8 mouse cellular contexts compared by ENCODE assay signal in genomic region chr3:145988684-145989575, GRCm38 (mm10). TPM values are rescaled to one million over a fixed set of nuclear protein-coding genes. Genes with fewer than 3 reads are reported as not detected.
DNase-seq lines count a peak whose midpoint lies in the region; ATAC-seq and TF ChIP-seq lines count a peak whose summit lies in the region.

No protein-coding gene starts in this region.

- WGBS in lung, postnatal 0 days = under 1% methylated on average over 45 of the region's 45 CpGs
- WGBS in hindbrain, embryonic 13.5 days = under 1% methylated on average over 45 of the region's 45 CpGs
- WGBS in midbrain, embryonic 13.5 days = under 1% methylated on average over 45 of the region's 45 CpGs

- no peak for ATAC-seq in lung, postnatal 0 days
- peak; percentile 0; the same call in 1 of the 2 replicates for ATAC-seq in common myeloid progenitor, adult 5-6 weeks (replicated peaks; ENCODE audit: low read depth, poor library complexity, severe bottlenecking)
- ATAC-seq in hindbrain, embryonic 13.5 days (ENCODE audit: low FRiP score) = peak; percentile 57
- peak; percentile 68; the same call in 1 of the 2 replicates for ATAC-seq in midbrain, embryonic 13.5 days

- no peak for TF ChIP-seq CTCF in lung, postnatal 0 days (IDR thresholded peaks at IDR 0.05)

- H3K27ac ChIP-seq in lung, postnatal 0 days (ENCODE audit: low read length) = peak overlapping the region; percentile 98
- no peak overlapping the region for H3K27ac ChIP-seq in hindbrain, embryonic 13.5 days
- H3K27ac ChIP-seq in midbrain, embryonic 13.5 days = no peak overlapping the region

- H3K9me3 ChIP-seq in lung, postnatal 0 days (ENCODE audit: low read length) = no peaks in the 10 kb centered on the region
- H3K9me3 ChIP-seq in hindbrain, embryonic 13.5 days = no peaks in the 10 kb centered on the region
- no peaks in the 10 kb centered on the region for H3K9me3 ChIP-seq in midbrain, embryonic 13.5 days

- H3K27me3 ChIP-seq in lung, postnatal 0 days (replicated peaks; ENCODE audit: insufficient read depth, low read length) = no peaks in the 10 kb centered on the region
- peaks cover 31% of the 10 kb centered on the region for H3K27me3 ChIP-seq in hindbrain, embryonic 13.5 days
- peaks cover 43% of the 10 kb centered on the region for H3K27me3 ChIP-seq in midbrain, embryonic 13.5 days

- peak overlapping the region; percentile 69 for H3K4me3 ChIP-seq in lung, postnatal 0 days (ENCODE audit: low read depth, low read length)
- peak overlapping the region; percentile 66 for H3K4me3 ChIP-seq in hindbrain, embryonic 13.5 days
- H3K4me3 ChIP-seq in midbrain, embryonic 13.5 days (replicated peaks) = peak overlapping the region; percentile 65

- no peaks in the 10 kb centered on the region for H3K36me3 ChIP-seq in lung, postnatal 0 days (ENCODE audit: insufficient read depth, low read length)
- H3K36me3 ChIP-seq in hindbrain, embryonic 13.5 days = no peaks in the 10 kb centered on the region
- H3K36me3 ChIP-seq in midbrain, embryonic 13.5 days = no peaks in the 10 kb centered on the region

- peaks cover 6% of the 10 kb centered on the region; the same call in 1 of the 2 replicates for H3K4me1 ChIP-seq in lung, postnatal 0 days (ENCODE audit: insufficient read depth, low read depth, low read length)
- H3K4me1 ChIP-seq in hindbrain, embryonic 13.5 days (replicated peaks) = peaks cover 22% of the 10 kb centered on the region
- H3K4me1 ChIP-seq in midbrain, embryonic 13.5 days (replicated peaks) = peaks cover 19% of the 10 kb centered on the region

- H3K9ac ChIP-seq in lung, postnatal 0 days (replicated peaks; ENCODE audit: low read depth) = peak overlapping the region; percentile 56
- H3K9ac ChIP-seq in hindbrain, embryonic 13.5 days = peak overlapping the region; percentile 78
- peak overlapping the region; percentile 70; the same call in 1 of the 2 replicates for H3K9ac ChIP-seq in midbrain, embryonic 13.5 days (replicated peaks)

- DNase-seq in lung, postnatal 0 days (ENCODE audit: low spot score) = no peak
- DNase-seq in lung, postnatal 36 days = no peak
- no peak for DNase-seq in layer of hippocampus, adult 11-12 months (ENCODE audit: low spot score)
- no peak for DNase-seq in left cerebral cortex, adult 18-20 months (ENCODE audit: low spot score in 2 of 2)
- no peak for DNase-seq in gastrocnemius, adult 8-10 months (ENCODE audit: low spot score in 2 of 2)

- no peak for TF ChIP-seq EP300 in lung, postnatal 0 days (IDR thresholded peaks at IDR 0.05)

- H3K4me2 ChIP-seq in lung, postnatal 0 days (replicated peaks; ENCODE audit: low read depth, low read length) = peak overlapping the region; percentile 85
- H3K4me2 ChIP-seq in hindbrain, embryonic 13.5 days = peak overlapping the region; percentile 83
- H3K4me2 ChIP-seq in midbrain, embryonic 13.5 days (replicated peaks) = peak overlapping the region; percentile 85

RNA-seq across cellular contexts. Expression of gene Syde2, which starts 1.3 kb away (rescaled TPM):
- 2.6 and 3.1 TPM in 2 replicates for polyA plus RNA-seq in lung, postnatal 0 days (2015; fragmentation: Nextera tagmentation; extraction: Ambion mirVana)
- total RNA-seq in common myeloid progenitor, adult 5-6 weeks (2017) = 11.8 and 14.1 TPM in 2 replicates
- polyA plus RNA-seq in hindbrain, embryonic 13.5 days (2015; fragmentation: Nextera tagmentation; extraction: Ambion mirVana) = 0.31 and 0.36 TPM in 2 replicates
- 0.39 and 0.52 TPM in 2 replicates for polyA plus RNA-seq in midbrain, embryonic 13.5 days (2015; fragmentation: Nextera tagmentation; extraction: Ambion mirVana)
- 1 to 10 TPM; 2.6 TPM for total RNA-seq in left cerebral cortex, adult 18-20 months (2021)
- 1 to 10 TPM in 1 of 4 experiments, under 1 TPM in 3; 0.56 to 1.2 (median 0.82) TPM for total RNA-seq in gastrocnemius, adult 8-10 months (2022)

RNA-seq across cellular contexts. Expression of gene 2410004B18Rik, which starts 51.1 kb away (rescaled TPM):
- 40.2 and 47.6 TPM in 2 replicates for polyA plus RNA-seq in lung, postnatal 0 days (2015; fragmentation: Nextera tagmentation; extraction: Ambion mirVana)
- 17.0 and 36.4 TPM in 2 replicates for total RNA-seq in common myeloid progenitor, adult 5-6 weeks (2017)
- polyA plus RNA-seq in hindbrain, embryonic 13.5 days (2015; fragmentation: Nextera tagmentation; extraction: Ambion mirVana) = 73.2 and 74.1 TPM in 2 replicates
- polyA plus RNA-seq in midbrain, embryonic 13.5 days (2015; fragmentation: Nextera tagmentation; extraction: Ambion mirVana) = 70.0 and 73.0 TPM in 2 replicates
- total RNA-seq in left cerebral cortex, adult 18-20 months (2021) = 10 to 100 TPM; 38.6 to 38.9 TPM
- total RNA-seq in gastrocnemius, adult 8-10 months (2022) = 10 to 100 TPM; 17.1 to 23.1 (median 19.4) TPM
